Mouse (Mus musculus) cerebellum, adult 11 months (tissue): ENCODE data around the gene Ajm1.
A peak's percentile ranks its signal among the peaks of the same experiment; 100 is the strongest.
"Not testable (repeated sequence)": the region's sequence is repeated elsewhere in the genome, so short reads cannot be mapped to it uniquely, and the experiment has no call there.

Experiments
- DNase-seq: peaks from one replicate; pipeline ENCODE4 v3.0.0; 2022

Ajm1 gene

DNA sequence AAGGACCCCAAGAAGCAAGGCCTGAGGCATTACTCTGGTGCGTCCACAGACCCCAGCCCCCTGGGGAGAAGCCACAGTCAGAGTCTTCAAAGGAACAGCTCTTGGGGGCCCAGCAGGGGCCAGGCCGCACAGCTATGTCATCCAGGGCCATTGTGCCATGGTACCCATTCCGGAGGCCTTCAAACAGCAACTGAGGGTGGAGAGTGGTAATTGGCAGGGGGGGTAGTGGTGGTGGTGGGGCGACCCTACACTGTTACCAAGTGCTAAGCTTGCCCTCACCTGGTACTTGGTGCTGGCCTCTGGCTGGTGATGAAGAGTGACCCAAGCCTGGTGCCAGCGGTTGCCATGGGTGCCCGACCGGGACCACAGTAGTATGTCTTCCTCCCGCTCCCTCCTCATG is 15.8 kb downstream of the Ajm1 start:
- no peak for DNase-seq

DNA sequence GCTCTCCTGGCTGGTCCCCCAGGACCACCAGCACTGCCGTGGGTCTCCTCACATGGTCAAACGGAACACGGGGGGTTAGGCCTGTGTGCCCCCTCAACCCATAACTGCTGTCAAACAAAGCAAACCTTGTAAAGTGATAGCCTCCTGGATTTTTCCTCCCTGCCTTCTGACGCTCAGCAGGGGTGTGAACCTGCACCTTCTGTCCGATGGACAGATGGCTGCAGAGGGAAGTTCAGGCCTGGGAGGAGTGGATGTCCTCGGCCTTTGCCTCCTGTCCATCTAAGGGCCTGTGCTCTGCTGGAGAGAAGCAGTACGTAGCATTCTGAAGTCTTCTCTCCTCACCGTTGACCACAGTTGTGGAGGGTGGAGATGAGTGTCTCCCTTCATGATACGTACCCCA is 19.6 kb downstream of the Ajm1 start:
- peak; percentile 80 for DNase-seq

DNA sequence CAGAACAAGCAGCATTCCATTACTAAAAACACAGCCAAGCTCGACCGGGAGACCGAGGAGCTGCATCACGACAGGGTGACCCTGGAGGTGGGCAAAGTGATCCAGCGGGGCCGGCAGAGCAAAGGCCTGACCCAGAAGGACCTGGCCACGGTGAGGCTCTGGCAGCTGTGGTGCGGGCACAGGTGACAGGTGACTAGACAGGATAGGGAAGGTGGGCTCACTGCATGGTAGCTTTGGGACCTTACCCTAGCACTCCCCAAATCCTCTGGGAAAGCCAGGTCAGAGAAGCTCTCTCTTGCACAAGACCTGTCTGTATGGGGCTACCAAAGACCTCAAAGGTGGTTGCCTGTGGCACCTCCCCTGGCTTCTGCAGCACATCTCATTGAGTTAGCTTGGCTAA is 21.0 kb downstream of the Ajm1 start:
- DNase-seq, result no peak

DNA sequence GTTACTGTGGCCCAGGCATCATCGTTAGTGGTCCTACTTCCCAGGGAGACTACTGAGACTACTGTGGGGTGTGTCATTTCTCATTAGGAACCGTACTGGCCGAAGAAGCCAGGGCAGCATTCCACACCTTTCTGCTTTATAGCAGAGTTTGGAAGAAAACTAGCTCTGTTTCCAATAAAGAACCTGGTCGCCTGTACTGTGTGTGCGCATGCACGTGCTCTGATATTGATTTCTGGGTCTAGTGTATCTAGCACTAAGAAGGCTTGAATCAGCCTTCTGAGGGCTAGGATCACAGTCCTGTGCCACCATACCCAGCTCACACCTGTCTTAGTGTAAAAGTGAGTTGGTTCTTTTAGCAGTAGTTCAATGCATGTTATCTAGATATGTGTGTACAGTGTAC is 22.8 kb downstream of the Ajm1 start:
- no peak for DNase-seq

DNA sequence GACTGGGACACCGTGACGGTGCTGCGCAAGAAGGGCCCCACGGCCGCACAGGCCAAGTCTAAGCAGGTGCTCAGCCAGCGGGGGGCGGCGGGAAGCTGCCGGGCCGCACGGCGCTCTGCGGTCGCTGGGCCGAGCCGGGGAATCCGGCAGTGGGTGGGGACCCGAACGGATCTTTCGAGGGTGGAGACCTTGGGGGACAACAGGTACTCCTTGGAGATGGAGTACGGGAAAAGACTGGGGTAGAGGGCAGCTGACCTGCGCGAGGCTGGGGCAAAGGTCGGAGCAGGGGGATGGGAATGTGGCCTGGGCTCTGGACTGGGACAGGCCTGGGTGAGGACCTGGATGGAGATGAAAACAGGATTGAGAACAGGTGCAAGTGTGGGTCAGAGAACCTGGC is 23.6 kb downstream of the Ajm1 start:
- no peak for DNase-seq

DNA sequence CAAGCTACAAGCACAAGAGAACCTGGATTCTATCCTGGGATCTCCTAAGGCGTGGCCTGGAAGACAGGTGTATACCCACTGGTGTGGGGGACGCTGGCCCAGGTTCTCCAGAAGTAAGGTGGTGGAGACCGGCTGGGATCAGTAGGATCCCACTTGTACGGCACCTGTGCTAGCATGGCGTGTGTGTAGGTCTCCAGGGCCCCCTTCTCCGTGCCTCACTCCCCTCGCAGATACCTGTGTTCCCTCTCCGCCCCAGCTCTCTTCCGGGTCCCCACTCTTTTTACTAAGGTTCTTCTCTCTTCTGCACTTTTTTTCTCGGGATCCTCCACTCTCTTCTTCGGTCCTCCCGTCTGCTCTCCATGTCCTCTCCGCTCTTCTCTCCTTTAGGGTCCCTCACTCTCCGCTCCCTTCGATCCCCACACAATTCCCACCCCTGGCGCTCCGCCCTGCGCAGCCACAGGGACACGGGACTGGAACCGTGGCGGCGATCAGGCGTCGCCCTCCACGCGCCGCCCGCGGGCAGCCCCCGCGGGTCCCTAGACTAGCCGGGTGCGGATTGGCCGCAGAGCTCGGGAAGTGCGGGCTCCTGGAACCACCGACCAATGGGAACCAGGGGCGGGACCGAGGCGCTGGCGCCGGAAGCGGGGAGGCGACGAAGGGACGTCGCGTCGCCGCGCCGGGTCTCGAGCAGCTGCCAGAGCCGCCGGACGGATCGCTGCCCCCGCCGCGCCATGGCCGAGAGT is 24.2 kb downstream of the Ajm1 start, which contains the start of gene Edf1:
Gene Edf1, plus strand, starts transcription at position 627 of the 743 bp plus-strand sequence.
- peak; percentile 93 for DNase-seq

DNA sequence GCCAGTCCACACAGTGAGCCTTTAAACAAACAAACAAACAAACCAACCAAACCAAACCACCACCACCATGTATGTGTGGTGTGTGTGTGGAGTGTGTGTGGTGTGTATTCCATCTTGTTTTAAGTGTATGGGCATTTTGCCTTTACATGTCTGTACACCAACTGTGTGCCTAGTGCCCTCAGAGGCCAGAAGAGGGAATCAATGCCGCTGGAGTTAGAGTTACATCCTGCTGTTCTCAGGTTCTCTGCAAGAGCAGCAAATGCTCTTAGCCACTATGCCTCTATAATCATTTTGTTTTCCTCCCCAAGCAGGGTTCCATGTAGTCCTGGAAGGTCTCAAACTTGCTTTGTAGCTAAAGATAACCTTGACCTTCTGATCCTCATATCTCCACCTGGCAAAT is 25.3 kb downstream of the Ajm1 start:
- no peak for DNase-seq

DNA sequence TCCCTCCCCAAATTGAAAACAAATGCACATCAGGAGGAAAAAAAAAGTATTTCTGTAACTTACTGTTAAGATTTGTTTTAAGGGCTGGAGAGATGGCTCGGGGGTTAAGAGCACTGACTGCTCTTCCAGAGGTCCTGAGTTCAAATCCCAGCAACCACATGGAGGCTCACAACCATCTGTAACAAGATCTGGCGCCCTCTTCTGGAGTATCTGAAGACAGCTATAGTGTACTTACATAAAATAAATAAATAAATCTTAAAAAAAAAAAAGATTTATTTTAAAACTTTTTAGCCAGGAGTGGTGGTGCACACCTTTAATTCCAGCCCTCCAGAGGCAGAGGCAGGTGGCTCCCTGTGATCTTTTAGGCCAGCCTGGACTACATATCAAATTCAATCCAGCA is 26.1 kb downstream of the Ajm1 start:
- not testable (repeated sequence) for DNase-seq

DNA sequence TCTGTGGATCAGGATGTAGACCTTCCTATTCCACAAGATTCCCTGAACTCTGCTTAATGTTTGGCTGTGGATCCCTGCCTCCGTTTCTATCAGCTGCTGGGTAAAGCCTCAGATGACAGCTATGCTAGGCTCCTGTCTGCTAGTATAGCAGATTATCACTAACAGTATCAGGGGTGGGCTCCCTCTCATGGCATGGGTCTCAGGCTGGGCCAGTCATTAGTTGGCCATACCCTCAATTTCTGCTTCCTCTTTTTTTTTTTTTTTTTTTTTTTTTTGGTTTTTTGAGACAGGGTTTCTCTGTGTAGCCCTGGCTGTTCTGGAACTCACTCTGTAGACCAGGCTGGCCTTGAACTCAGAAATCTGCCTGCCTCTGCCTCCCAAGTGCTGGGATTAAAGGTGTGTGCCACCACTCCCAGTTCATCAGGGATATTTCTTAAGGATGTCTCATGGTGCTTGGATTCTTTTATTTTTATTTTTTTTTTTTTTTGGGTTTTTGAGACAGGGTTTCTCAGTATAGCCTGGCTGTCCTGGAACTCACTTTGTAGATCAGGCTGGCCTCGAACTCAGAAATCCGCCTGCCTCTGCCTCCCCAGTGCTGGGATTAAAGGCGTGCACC is 28.3 kb downstream of the Ajm1 start:
- not testable (repeated sequence) for DNase-seq

DNA sequence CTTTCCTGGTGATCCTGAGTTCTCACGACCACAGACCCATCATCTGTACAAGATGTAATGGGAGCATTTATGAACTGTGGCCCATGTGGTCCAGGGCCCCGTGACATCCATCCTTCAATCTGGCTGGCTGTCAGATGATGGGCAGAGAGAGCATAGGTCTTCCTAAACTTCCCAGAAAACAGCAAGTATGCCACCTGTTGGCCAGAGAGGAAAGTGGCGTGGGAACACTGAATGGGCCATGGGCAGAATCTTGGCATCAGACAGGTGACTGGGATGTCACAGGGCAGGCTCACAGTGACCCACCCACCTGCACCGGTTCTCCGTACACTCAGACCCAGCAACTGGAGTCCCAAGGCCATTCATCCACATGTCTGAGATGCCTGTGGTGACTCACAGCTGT is 30.4 kb downstream of the Ajm1 start:
- peak; percentile 54 for DNase-seq

DNA sequence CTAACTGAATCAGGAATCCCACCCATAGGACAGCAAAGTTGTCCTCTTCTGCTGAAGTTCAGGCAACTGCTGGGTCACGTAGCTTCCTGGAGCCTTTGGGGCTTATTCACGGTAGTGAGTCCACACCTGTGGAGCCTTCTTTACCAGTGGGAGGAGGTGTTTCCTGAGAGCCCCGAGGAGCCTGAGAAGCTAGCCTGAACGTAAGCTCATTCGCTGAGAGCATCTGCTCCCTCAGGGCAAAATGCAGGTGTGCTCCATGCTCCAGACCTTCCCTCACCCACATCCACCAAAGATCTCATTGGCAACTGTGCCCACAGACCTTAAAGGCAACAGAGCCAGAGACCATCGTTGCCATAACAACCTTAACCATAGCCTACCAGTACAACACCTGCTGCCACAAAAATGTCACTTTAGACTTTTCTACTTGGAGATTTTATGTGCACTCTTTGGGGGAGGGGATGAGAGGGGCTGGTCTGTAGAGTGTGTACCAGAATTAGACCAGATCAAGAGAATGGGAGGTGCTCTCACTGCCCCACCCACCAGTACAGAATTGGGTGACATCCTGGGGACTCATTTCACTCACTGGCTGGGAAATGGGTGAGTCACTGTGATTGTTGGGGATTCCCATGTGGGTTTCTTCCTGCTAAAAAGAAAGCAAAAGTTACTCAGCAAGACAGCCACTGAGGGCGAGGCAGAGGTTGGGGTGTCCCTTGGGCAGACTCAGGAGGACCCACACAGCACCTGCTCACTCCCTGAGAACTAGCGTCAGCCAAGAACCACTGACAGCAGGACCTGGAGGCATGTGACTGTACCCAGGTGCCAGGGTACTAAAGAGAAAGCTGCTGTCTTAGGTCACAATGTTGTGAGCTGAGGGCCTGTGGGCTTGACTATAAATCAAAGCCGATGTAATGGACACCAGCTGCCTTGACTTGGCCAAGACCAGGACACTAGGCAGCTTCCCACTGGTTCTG is 32.3 kb downstream of the Ajm1 start:
- no peak for DNase-seq

DNA sequence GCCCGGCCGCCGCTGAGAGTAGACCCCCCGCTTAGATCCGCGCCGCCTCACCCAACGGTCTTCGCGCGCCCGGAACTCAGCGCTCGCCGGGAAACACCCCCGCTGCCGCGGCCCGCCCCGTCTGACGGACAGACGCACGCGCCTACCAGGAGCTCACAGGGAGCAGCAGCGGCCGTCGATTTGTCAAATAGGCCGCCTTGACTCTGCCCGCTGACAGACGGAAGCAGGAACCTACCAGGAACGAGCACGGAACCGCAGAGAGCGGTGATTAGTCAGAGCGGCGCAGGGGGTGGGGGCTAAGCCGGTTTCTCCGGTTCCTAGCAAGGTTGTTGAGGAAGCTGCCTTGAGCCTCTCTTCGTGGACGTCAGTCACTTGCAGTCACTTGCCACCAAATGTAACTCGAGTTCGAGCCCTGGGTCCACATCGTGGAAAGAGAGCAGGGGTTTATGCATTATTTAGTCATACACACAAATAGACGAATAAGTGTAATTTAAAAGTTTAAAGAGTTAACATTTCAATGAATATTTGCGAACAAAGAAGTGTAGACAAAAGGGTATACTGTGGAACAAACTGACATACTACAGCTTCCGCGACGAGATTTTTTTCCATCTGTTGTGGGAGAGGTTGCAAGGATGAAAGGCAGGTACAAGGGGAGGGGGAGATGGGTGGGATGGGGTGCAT is 34.6 kb downstream of the Ajm1 start, which contains the start of gene Traf2:
Gene Traf2, minus strand, starts transcription at position 130 of the 681 bp plus-strand sequence.
- peak; percentile 98 for DNase-seq

DNA sequence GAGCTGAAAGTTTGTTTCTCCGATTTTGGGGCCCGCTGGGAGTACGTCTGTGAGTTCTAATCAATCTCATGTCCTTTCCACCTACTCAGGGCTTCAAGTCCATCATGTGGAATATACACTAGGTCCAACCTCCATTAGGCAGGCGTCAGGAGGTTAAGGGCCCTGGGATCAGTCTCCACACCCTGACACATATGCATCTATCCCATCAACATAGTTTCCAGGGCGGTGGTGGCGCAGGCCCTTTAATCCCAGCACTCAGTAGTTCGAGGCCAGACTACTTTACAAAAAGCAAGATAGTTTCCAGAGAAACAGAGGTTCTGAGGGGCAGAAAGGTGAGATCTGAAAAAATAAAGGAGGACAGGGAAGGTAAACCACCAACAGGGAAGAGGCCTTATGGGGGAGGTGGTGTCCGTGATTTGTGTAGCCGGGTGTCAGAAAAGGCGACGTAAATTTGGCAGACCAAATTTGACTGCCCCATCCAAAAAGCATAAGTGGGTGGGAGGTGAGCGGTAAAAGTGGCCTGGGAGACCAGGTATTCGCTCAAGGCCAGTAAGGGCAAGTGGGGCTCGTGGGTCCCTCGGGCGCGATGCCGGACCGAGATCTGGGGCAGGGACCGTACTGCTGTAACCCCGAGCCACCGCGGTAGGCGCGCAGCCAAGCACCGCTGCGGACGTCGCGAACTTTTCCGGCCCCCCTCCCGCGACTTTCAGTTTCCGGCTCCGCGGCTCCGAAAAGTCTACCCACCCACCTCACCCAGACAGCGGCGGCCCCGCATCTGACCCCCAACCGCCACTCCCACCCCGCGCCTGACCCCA is 35.4 kb downstream of the Ajm1 start:
- DNase-seq, result no peak

DNA sequence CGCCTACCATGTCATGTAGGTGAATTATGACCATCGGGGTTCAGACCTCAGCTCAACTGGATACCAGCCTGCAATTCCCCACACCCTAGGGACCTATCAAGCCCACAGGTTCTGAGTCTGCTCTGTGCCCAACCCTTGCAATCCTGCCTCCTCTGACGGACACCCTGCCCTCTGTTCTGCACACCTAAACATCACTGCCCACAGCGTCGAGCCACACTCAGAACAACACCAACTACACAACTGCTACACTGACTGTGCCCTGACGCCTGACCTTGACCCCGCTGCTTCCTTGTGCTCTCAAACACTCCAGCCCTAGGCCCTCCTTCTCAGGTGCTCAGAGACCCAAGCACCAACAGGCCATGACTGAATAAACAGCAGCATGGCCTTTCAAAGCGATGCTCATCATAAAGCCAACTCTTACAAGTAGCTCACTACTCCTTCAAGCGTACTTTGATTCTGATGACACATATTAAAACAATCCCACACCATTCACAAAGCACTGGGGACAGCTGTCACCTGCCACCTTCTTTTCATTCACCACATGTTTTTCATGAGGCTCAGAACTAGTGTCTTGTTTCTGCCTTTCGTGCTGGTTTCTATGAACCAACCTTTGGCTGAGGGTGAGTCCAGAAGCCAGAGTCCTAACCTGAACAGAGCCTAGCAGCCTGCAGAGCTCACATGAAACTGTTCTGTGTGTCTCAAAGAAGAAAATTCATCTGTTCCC is 39.8 kb downstream of the Ajm1 start:
- DNase-seq, result no peak

DNA sequence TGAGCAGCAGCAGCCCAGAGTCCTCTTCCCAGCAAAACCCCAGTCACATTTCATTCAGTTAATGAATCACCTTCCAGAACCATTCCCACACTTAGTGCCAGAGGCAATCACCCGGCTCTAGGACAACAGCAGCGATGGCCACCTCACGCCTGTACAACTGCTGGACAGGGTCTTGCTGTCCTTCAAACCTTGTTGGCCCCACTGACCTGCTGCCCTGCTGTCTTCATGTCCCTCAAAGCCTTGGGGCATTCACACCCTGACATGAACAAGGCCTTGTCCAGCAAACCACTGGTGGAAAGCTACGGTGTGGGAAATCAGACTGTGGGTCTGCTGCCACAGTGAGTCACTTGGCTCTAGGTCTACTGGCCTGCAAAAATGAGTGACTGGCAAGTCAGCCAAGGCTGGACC is 41.0 kb downstream of the Ajm1 start:
- DNase-seq, result no peak

DNA sequence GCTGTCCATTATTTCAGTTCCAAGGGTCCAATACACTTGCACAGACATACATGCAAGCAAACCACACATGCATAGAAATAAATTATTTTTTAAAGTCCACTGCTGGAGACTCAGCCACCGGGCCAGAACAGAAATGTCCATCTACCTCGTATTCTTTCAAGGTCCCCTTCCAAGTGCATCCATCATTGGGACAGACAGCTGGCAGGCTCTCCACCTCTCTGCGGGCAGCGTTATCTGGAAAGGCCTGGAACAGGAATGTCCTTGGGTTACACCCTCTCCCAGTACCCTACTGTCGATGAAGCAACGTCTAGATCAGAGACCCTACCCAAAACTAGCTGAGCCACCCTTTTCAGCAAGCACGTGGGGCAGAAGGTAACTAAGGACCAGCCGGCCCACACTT is 45.0 kb downstream of the Ajm1 start:
- DNase-seq, result no peak

DNA sequence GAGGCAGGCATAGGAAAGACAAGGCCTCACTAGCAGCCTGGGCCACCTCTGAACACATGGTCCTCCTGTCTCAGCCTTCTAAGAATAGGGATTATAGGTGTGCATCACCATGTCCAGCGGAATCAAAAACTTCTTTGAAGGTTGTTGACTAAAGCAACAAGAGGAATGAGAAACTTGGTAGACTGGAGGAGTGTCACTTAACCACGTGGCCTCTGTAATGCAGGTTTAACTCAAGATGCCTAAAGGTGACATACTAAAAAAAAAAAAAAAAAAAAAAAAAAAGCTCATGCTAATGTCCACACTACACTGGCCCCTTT is 46.7 kb downstream of the Ajm1 start:
- no peak for DNase-seq

DNA sequence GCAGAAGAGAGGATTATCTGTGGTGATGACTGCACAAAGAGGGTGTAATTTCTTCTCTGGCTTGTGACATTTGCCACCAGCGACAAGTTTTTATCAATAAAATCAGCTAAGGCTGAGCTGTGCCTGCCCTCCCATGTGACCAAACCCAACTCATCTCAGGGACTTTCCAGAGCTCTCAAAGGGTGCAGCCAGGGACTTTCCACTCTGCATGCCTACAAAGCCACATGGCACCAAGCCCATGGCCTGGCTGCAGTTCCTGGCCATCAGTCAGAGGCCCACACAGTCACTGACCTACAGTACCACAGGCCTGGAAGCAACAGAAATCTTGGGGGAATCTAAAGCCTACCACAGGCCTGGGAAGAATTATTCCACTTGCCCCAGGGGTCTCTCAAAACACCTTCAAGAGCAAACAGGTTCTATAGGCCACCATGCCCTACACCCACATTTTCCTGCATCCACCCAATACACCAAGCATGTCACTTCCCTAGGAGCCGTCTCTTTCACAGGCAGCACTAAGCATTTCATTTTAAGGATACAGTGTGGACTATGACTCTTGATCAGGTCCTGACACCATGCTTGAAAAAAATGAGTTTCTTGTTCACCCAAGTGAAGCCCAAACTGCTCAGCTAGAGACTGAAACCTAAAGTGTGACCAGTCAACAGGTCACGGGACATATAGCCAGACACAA is 47.2 kb downstream of the Ajm1 start:
- peak; percentile 72 for DNase-seq

DNA sequence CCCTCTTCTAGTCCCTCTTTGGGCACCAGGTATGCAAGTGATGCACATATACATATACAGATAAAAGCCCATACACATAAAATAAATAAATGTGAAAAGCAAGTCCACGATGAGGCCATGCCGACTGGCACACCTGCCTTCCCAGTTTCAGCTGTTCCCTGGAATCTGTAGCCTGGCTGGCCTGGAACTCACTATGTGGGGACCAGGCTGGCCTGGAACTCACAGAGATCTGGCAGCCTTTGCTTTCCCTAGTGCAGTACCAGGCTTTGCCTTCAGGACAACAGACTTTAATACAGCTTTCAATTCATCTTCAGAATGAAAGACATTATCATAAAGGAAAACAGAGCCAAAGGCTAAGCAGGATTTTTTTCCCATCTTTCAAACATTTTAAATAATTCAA is 47.9 kb downstream of the Ajm1 start:
- no peak for DNase-seq

DNA sequence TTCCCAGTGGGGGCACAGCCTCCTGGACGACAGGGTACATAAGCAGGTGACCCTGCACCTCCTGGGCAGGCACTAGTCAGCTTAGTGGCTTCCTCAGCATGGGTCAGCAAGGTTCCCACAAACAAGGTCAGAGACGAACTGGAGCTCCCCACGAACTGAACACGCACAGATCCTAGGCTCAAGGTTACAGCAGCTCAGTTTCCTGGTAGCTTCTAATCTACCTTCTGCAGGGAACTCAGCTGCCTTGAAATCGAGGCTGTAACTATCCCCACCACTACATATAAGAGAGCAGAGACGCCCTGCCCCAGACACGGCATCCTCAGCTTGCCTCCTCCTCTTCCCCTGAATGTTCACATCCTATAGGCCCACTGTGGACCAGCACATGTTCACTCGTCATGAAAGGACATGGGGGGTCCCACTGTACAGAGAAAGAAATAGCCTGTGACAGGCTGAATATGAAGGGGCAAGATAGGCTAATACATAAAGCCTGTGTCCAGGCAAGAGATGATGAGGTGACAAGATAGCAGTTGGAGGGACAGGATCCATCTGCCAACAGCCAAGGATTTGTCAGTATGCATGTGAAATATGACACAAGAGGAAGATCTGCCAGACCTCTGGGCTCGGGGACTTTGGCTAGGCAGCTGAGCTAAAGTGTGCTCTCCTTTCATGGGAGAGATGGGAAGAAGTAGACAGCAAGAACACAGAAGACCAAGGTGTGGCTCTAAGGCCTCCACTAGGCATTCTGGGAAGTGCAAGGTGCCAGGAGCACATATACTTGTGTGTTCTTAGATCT is 54.9 kb downstream of the Ajm1 start:
- DNase-seq, result no peak
